Mouse (Mus musculus) layer of hippocampus, postnatal 36 days (tissue): ENCODE measurements around the gene Hrh2. TPM values are rescaled to one million over a fixed set of nuclear protein-coding genes. Genes with fewer than 3 reads are reported as not detected.
A peak's percentile ranks its signal among the peaks of the same experiment; 100 is the strongest.

Experiments
- DNase-seq, 2 experiments: peaks; one replicate each; pipeline ENCODE4 v3.0.0; 2022
- total RNA-seq, 2 experiments: library from RNA; stranded (reverse); gene quantifications; 2 replicates each; pipeline ENCODE4 v1.2.3; 2021

Hrh2 gene
- 1 to 10 TPM; 6.6 to 7.0 TPM for total RNA-seq

GRCm38 (mm10) chr13:54192021-54192481 is at the start of gene Hrh2:
Gene Hrh2 (plus strand): TSS chr13:54192129.
- DNase-seq: peak in 1 of 2 experiments; percentile 30

GRCm38 (mm10) chr13:54143788-54144187 is 48.1 kb upstream of the Hrh2 start:
- no peak for DNase-seq

GRCm38 (mm10) chr13:54144624-54145023 is 47.3 kb upstream of the Hrh2 start:
- no peak for DNase-seq

- no peak for DNase-seq
These were observed 44.6 kb upstream of the Hrh2 start for GRCm38 (mm10) chr13:54147328-54147727.

GRCm38 (mm10) chr13:54152421-54152820 is 39.5 kb upstream of the Hrh2 start:
- DNase-seq: no peak

- DNase-seq: no peak
These were observed 39.0 kb upstream of the Hrh2 start for GRCm38 (mm10) chr13:54152911-54153310.

- no peak for DNase-seq
These were observed 38.2 kb upstream of the Hrh2 start for GRCm38 (mm10) chr13:54153672-54154218.

GRCm38 (mm10) chr13:54155822-54156221 is 36.1 kb upstream of the Hrh2 start:
- DNase-seq: no peak

- DNase-seq: no peak
These were observed 32.7 kb upstream of the Hrh2 start for GRCm38 (mm10) chr13:54159256-54159655.

- no peak for DNase-seq
These were observed 32.2 kb upstream of the Hrh2 start for GRCm38 (mm10) chr13:54159756-54160155.

- DNase-seq: no peak
These were observed 31.4 kb upstream of the Hrh2 start for GRCm38 (mm10) chr13:54160546-54160945.

- DNase-seq: no peak
These were observed 30.4 kb upstream of the Hrh2 start for GRCm38 (mm10) chr13:54161514-54161913.

GRCm38 (mm10) chr13:54163363-54163762 is 28.6 kb upstream of the Hrh2 start:
- DNase-seq: no peak

- DNase-seq: no peak
These were observed 27.5 kb upstream of the Hrh2 start for GRCm38 (mm10) chr13:54164462-54164861.

- DNase-seq: no peak
These were observed 26.9 kb upstream of the Hrh2 start for GRCm38 (mm10) chr13:54165066-54165465.

- no peak for DNase-seq
These were observed 26.2 kb upstream of the Hrh2 start for GRCm38 (mm10) chr13:54165765-54166164.

- no peak for DNase-seq
These were observed 24.9 kb upstream of the Hrh2 start for GRCm38 (mm10) chr13:54167036-54167435.

GRCm38 (mm10) chr13:54168675-54169074 is 23.3 kb upstream of the Hrh2 start:
- no peak for DNase-seq

GRCm38 (mm10) chr13:54170288-54170687 is 21.6 kb upstream of the Hrh2 start:
- DNase-seq: no peak

GRCm38 (mm10) chr13:54171346-54171745 is 20.6 kb upstream of the Hrh2 start:
- DNase-seq: no peak

GRCm38 (mm10) chr13:54171761-54172160 is 20.2 kb upstream of the Hrh2 start:
- DNase-seq: no peak

GRCm38 (mm10) chr13:54173941-54174340 is 18.0 kb upstream of the Hrh2 start:
- no peak for DNase-seq

- no peak for DNase-seq
These were observed 17.2 kb upstream of the Hrh2 start for GRCm38 (mm10) chr13:54174703-54175102.

- DNase-seq: no peak
These were observed 16.5 kb upstream of the Hrh2 start for GRCm38 (mm10) chr13:54175426-54175825.

- DNase-seq: no peak
These were observed 15.4 kb upstream of the Hrh2 start for GRCm38 (mm10) chr13:54176406-54177020.
